Mouse (Mus musculus) kidney, adult 2 months (tissue): ENCODE measurements around the gene Flad1.

ENCODE experiments used
- CTCF ChIP-seq: fragments of 200-500 bp; conservative IDR thresholded peaks from 2 replicates; pipeline ENCODE4 v1.5.1; 2011; ENCODE audit warnings: low read depth, mild to moderate bottlenecking, control low read depth, low read length, moderate library complexity, mixed read lengths; ENCODE audit not compliant: insufficient read depth, insufficient read length
- POLR2A ChIP-seq: fragments of 200-500 bp; IDR thresholded peaks from one replicate; pipeline ENCODE4 v1.6.1; 2011; ENCODE audit warnings: low read depth, low read length, control low read depth

DNA sequence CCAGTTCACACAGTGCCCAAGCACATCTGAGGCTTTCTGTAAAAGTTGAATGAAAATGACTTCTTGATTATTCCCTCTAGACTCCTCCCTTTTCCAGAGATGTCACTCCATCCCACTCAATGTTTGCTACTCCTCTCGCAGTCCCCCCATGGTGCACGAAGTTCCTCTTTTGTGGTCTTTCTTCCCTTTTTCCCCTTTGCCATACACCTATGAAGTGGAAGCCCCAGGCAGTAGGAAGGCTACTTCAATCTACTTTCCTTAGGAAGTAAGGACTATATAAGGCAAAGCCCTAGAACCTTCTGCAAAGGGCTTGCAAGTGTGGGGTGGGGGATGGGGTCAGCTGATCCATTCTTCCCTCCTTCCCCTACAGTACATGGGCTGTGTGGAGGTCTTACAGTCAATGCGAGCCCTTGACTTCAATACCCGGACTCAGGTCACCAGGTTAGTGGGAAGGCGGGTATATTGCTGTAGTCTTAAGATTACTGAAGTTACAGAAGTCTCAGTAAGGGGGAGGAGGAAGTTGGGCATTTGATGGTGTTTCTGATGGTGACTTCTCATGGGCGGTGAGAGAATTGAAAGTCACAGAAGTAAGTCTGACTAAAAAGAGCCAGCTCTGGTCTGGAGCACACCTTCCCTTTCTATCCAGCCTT is 11.0 kb upstream of the Flad1 start:
- TF ChIP-seq CTCF, result no peak
- no peak for TF ChIP-seq POLR2A
